31 mouse cellular contexts compared by ENCODE assay signal in genomic region chrX:142363882-142364281, GRCm38 (mm10). TPM values are rescaled to one million over a fixed set of nuclear protein-coding genes. Genes with fewer than 3 reads are reported as not detected.
A peak's percentile ranks its signal among the peaks of the same experiment; 100 is the strongest.
DNase-seq lines count a peak whose midpoint lies in the region; ATAC-seq lines count a peak whose summit lies in the region.
"Had no signal": no experiment of that assay in that cellular context is flagged by ENCODE, and none has a peak within 500 bp of the region (broad histone marks: within the 10 kb centered on the region; RNA-seq: fewer than 3 reads in every experiment).

No protein-coding gene starts in this region.

- no peak overlapping the region for H3K9ac ChIP-seq in liver, embryonic 12.5 days
- H3K9ac ChIP-seq in liver, embryonic 11.5 days (ENCODE audit: low read depth, low read length): no peak overlapping the region
- no peak overlapping the region for H3K9ac ChIP-seq in liver, embryonic 16.5 days (ENCODE audit: low read depth, low read length)
- H3K9ac ChIP-seq: embryonic facial prominence, embryonic 13.5 days; forebrain, postnatal 0 days; heart, embryonic 12.5 days; heart, embryonic 15.5 days; hindbrain, embryonic 13.5 days had no signal

- DNase-seq in liver, embryonic 11.5 days (ENCODE audit: low spot score): no peak
- no peak for DNase-seq in right cerebral cortex, postnatal 10 days (ENCODE audit: low spot score in 2 of 2)
- no peak for DNase-seq in spleen, adult 18-20 months
- DNase-seq in B cell, adult 2 months: no peak
- DNase-seq: adrenal gland, adult 2 months; adrenal gland, postnatal 14 days; cerebellum, adult 11-12 months; cerebellum, adult 8-10 months; cerebellum, postnatal 10 days; cerebellum, postnatal 36 days; embryo, embryonic 11 days; forebrain, postnatal 0 days; gastrocnemius, adult 2 months; gastrocnemius, postnatal 14 days; heart, adult 18-20 months; heart, postnatal 10 days; heart, postnatal 36 days had no signal

- 56% methylated on average over 1 of the region's 1 CpGs for whole genome bisulfite sequencing in liver, embryonic 12.5 days (ENCODE audit: insufficient replicate concordance)
- 72% methylated on average over 1 of the region's 1 CpGs for WGBS in liver, embryonic 11.5 days
- 54% methylated on average over 1 of the region's 1 CpGs for WGBS in liver, embryonic 16.5 days (ENCODE audit: insufficient replicate concordance)

- no peak overlapping the region for H3K4me3 ChIP-seq in liver, embryonic 12.5 days
- H3K4me3 ChIP-seq in liver, embryonic 11.5 days (ENCODE audit: low read depth, low read length): no peak overlapping the region
- no peak overlapping the region for H3K4me3 ChIP-seq in liver, embryonic 16.5 days (ENCODE audit: low read depth, low read length)
- H3K4me3 ChIP-seq: embryonic facial prominence, embryonic 10.5 days; embryonic facial prominence, embryonic 13.5 days; gastrocnemius, adult 2 months; heart, embryonic 12.5 days; heart, embryonic 15.5 days; hindbrain, embryonic 10.5 days; hindbrain, embryonic 13.5 days had no signal

- peaks cover 37% of the 10 kb centered on the region for H3K4me1 ChIP-seq in liver, embryonic 12.5 days
- H3K4me1 ChIP-seq in liver, embryonic 11.5 days (replicated peaks; ENCODE audit: control insufficient read depth, insufficient read depth, low read length): no peaks in the 10 kb centered on the region; the same call in 1 of the 2 replicates
- H3K4me1 ChIP-seq in liver, embryonic 16.5 days (ENCODE audit: control insufficient read depth, low read depth, low read length): no peaks in the 10 kb centered on the region; the same call in 1 of the 2 replicates
- H3K4me1 ChIP-seq: embryonic facial prominence, embryonic 10.5 days; embryonic facial prominence, embryonic 13.5 days; heart, embryonic 12.5 days; heart, embryonic 15.5 days; hindbrain, embryonic 10.5 days; hindbrain, embryonic 13.5 days had no signal

- H3K36me3 ChIP-seq in liver, embryonic 12.5 days: no peaks in the 10 kb centered on the region
- no peaks in the 10 kb centered on the region for H3K36me3 ChIP-seq in liver, embryonic 11.5 days (ENCODE audit: control insufficient read depth, insufficient read depth, low read length)
- no peaks in the 10 kb centered on the region for H3K36me3 ChIP-seq in liver, embryonic 16.5 days (ENCODE audit: control insufficient read depth, insufficient read depth)
- H3K36me3 ChIP-seq: embryonic facial prominence, embryonic 10.5 days; embryonic facial prominence, embryonic 13.5 days; heart, embryonic 12.5 days; heart, embryonic 15.5 days; hindbrain, embryonic 10.5 days; hindbrain, embryonic 13.5 days had no signal

- H3K27ac ChIP-seq in liver, embryonic 12.5 days: peak overlapping the region; percentile 67
- H3K27ac ChIP-seq in liver, embryonic 11.5 days (ENCODE audit: low read depth, low read length): no peak overlapping the region; the same call in 1 of the 2 replicates
- peak overlapping the region; percentile 29 for H3K27ac ChIP-seq in liver, embryonic 16.5 days (ENCODE audit: low read length)
- H3K27ac ChIP-seq: embryonic facial prominence, embryonic 10.5 days; embryonic facial prominence, embryonic 13.5 days; gastrocnemius, adult 2 months; heart, embryonic 15.5 days; hindbrain, embryonic 10.5 days; hindbrain, embryonic 13.5 days had no signal

- H3K27me3 ChIP-seq in liver, embryonic 12.5 days (replicated peaks): no peaks in the 10 kb centered on the region
- H3K27me3 ChIP-seq in liver, embryonic 11.5 days (replicated peaks; ENCODE audit: control insufficient read depth, insufficient read depth, low read length): no peaks in the 10 kb centered on the region
- H3K27me3 ChIP-seq in liver, embryonic 16.5 days (ENCODE audit: control insufficient read depth, insufficient read depth, low read depth, low read length): no peaks in the 10 kb centered on the region
- H3K27me3 ChIP-seq: CH12.LX; heart, embryonic 12.5 days; heart, embryonic 15.5 days; hindbrain, embryonic 13.5 days had no signal

- H3K4me2 ChIP-seq in liver, embryonic 12.5 days: 0 out of 2 replicates have a peak overlapping the region, but pooled peaks have one; percentile 16
- no peak overlapping the region for H3K4me2 ChIP-seq in liver, embryonic 11.5 days
- H3K4me2 ChIP-seq in liver, embryonic 16.5 days (ENCODE audit: low read depth, low read length): 0 out of 2 replicates have a peak overlapping the region, but pooled peaks have one; percentile 6
- H3K4me2 ChIP-seq: embryonic facial prominence, embryonic 13.5 days; heart, embryonic 12.5 days; heart, embryonic 15.5 days; hindbrain, embryonic 13.5 days had no signal

- ATAC-seq in liver, embryonic 12.5 days: peak; percentile 36; the same call in 1 of the 2 replicates
- ATAC-seq in liver, embryonic 11.5 days (replicated peaks; ENCODE audit: low FRiP score): no peak
- ATAC-seq in erythroid progenitor cell, adult 5-6 weeks (replicated peaks; ENCODE audit: low FRiP score, poor library complexity, severe bottlenecking): peak; percentile 57; the same call in 1 of the 2 replicates
- ATAC-seq in liver, embryonic 16.5 days (ENCODE audit: low read depth): no peak
- ATAC-seq in megakaryocyte-erythroid progenitor cell, adult 5-6 weeks (replicated peaks; ENCODE audit: low FRiP score, low TSS enrichment, poor library complexity, severe bottlenecking): peak; percentile 19; the same call in 1 of the 2 replicates
- ATAC-seq: forebrain, embryonic 14.5 days; forebrain, postnatal 0 days; hindbrain, embryonic 16.5 days had no signal

- no peaks in the 10 kb centered on the region for H3K9me3 ChIP-seq in liver, embryonic 12.5 days (replicated peaks)
- no peaks in the 10 kb centered on the region for H3K9me3 ChIP-seq in liver, embryonic 11.5 days (ENCODE audit: control insufficient read depth, low read length)
- no peaks in the 10 kb centered on the region for H3K9me3 ChIP-seq in liver, embryonic 16.5 days (replicated peaks; ENCODE audit: control insufficient read depth, low read length)
- H3K9me3 ChIP-seq: embryonic facial prominence, embryonic 10.5 days; embryonic facial prominence, embryonic 13.5 days; G1E; heart, embryonic 12.5 days; heart, embryonic 15.5 days; hindbrain, embryonic 10.5 days; hindbrain, embryonic 13.5 days had no signal

RNA-seq across cellular contexts. Expression of gene Acsl4, which starts 26.5 kb away (rescaled TPM):
- polyA plus RNA-seq in liver, embryonic 12.5 days (2016; fragmentation: Nextera tagmentation; extraction: Ambion mirVana): 17.6 and 17.8 TPM in 2 replicates
- 19.8 and 23.5 TPM in 2 replicates for polyA plus RNA-seq in liver, embryonic 11.5 days (2014; fragmentation: Nextera tagmentation; extraction: Ambion mirVana)
- total RNA-seq in erythroid progenitor cell, adult 5-6 weeks (2015; ENCODE audit: low replicate concordance): 22.7 and 33.5 TPM in 2 replicates
- total RNA-seq in erythroid progenitor cell, adult 5-6 weeks (2017; ENCODE audit: low replicate concordance): 22.7 and 27.5 TPM in 2 replicates
- polyA plus RNA-seq in liver, embryonic 16.5 days (2015; fragmentation: Nextera tagmentation; extraction: Ambion mirVana): 13.5 and 15.8 TPM in 2 replicates
- total RNA-seq in megakaryocyte-erythroid progenitor cell, adult 5-6 weeks (2014; fragmentation: Nextera tagmentation): 30.9 and 32.4 TPM in 2 replicates
- 34.2 and 43.7 TPM in 2 replicates for total RNA-seq in megakaryocyte-erythroid progenitor cell, adult 5-6 weeks (2017)

RNA-seq across cellular contexts. Expression of gene Kcne1l, which starts 57.8 kb away (rescaled TPM):
- 1.4 and 2.0 TPM in 2 replicates for polyA plus RNA-seq in liver, embryonic 12.5 days (2016; fragmentation: Nextera tagmentation; extraction: Ambion mirVana)
- 4.3 and 4.4 TPM in 2 replicates for polyA plus RNA-seq in liver, embryonic 11.5 days (2014; fragmentation: Nextera tagmentation; extraction: Ambion mirVana)
- total RNA-seq in erythroid progenitor cell, adult 5-6 weeks (2015; ENCODE audit: low replicate concordance): not detected in 2 replicates
- total RNA-seq in erythroid progenitor cell, adult 5-6 weeks (2017; ENCODE audit: low replicate concordance): not detected in 2 replicates
- 0.58 and 1.2 TPM in 2 replicates for polyA plus RNA-seq in liver, embryonic 16.5 days (2015; fragmentation: Nextera tagmentation; extraction: Ambion mirVana)
- total RNA-seq in megakaryocyte-erythroid progenitor cell, adult 5-6 weeks (2014; fragmentation: Nextera tagmentation): not detected in 2 replicates
- total RNA-seq in megakaryocyte-erythroid progenitor cell, adult 5-6 weeks (2017): not detected in 2 replicates
- total RNA-seq: adrenal gland, adult 2 months; CH12.LX; G1E had no signal
- polyA plus RNA-seq: G1E had no signal

Comparison
In these comparisons a context has a peak if more than half of its experiments do, and no peak if none do; other contexts are left out.
1. ATAC-seq: peak in liver, embryonic 12.5 days (single experiment), erythroid progenitor cell, adult 5-6 weeks (single experiment) and megakaryocyte-erythroid progenitor cell, adult 5-6 weeks (single experiment); none in liver, embryonic 11.5 days (single experiment) and liver, embryonic 16.5 days (single experiment).